Mouse (Mus musculus): ENCODE results near the gene Smim20. TPM values are rescaled to one million over a fixed set of nuclear protein-coding genes. Genes with fewer than 3 reads are reported as not detected.

Smim20 gene
- total RNA-seq, 2 experiments from 2014 or later, result 1.3 to 16.4 TPM

- no peak for ATAC-seq (replicated peaks; ENCODE audit: low FRiP score, poor library complexity, severe bottlenecking)
These were observed 2.8 kb upstream of the Smim20 start for GRCm38 (mm10) chr5:53264061-53264460.

GRCm38 (mm10) chr5:53265740-53266139 lies 1.1 kb upstream of the Smim20 start:
- ATAC-seq (replicated peaks; ENCODE audit: low FRiP score, poor library complexity, severe bottlenecking), result no peak

- ATAC-seq (replicated peaks; ENCODE audit: low FRiP score, poor library complexity, severe bottlenecking), result no peak
These were observed 702 bp upstream of the Smim20 start for GRCm38 (mm10) chr5:53266181-53266580.

- no peak for ATAC-seq (replicated peaks; ENCODE audit: low FRiP score, poor library complexity, severe bottlenecking)
These were observed 1.3 kb downstream of the Smim20 start for GRCm38 (mm10) chr5:53268095-53268692.

GRCm38 (mm10) chr5:53269799-53270198 lies 2.9 kb downstream of the Smim20 start:
- ATAC-seq (replicated peaks; ENCODE audit: low FRiP score, poor library complexity, severe bottlenecking), result no peak

GRCm38 (mm10) chr5:53270947-53271711 lies 4.2 kb downstream of the Smim20 start:
- no peak for ATAC-seq (replicated peaks; ENCODE audit: low FRiP score, poor library complexity, severe bottlenecking)

GRCm38 (mm10) chr5:53272626-53273025 lies 5.7 kb downstream of the Smim20 start:
- no peak for ATAC-seq (replicated peaks; ENCODE audit: low FRiP score, poor library complexity, severe bottlenecking)

GRCm38 (mm10) chr5:53273699-53274430 lies 7.0 kb downstream of the Smim20 start:
- no peak for ATAC-seq (replicated peaks; ENCODE audit: low FRiP score, poor library complexity, severe bottlenecking)

- no peak for ATAC-seq (replicated peaks; ENCODE audit: low FRiP score, poor library complexity, severe bottlenecking)
These were observed 8.0 kb downstream of the Smim20 start for GRCm38 (mm10) chr5:53274811-53275355.

GRCm38 (mm10) chr5:53275376-53275775 lies 8.5 kb downstream of the Smim20 start:
- no peak for ATAC-seq (replicated peaks; ENCODE audit: low FRiP score, poor library complexity, severe bottlenecking)

- ATAC-seq (replicated peaks; ENCODE audit: low FRiP score, poor library complexity, severe bottlenecking), result no peak
These were observed 9.7 kb downstream of the Smim20 start for GRCm38 (mm10) chr5:53276470-53277022.

- no peak for ATAC-seq (replicated peaks; ENCODE audit: low FRiP score, poor library complexity, severe bottlenecking)
These were observed 10.9 kb downstream of the Smim20 start for GRCm38 (mm10) chr5:53277716-53278263.

- ATAC-seq (replicated peaks; ENCODE audit: low FRiP score, poor library complexity, severe bottlenecking), result no peak
These were observed 12.4 kb downstream of the Smim20 start for GRCm38 (mm10) chr5:53279216-53279813.

GRCm38 (mm10) chr5:53282487-53282886 lies 15.6 kb downstream of the Smim20 start:
- ATAC-seq (replicated peaks; ENCODE audit: low FRiP score, poor library complexity, severe bottlenecking), result no peak

- no peak for ATAC-seq (replicated peaks; ENCODE audit: low FRiP score, poor library complexity, severe bottlenecking)
These were observed 19.5 kb downstream of the Smim20 start for GRCm38 (mm10) chr5:53286406-53286805.

GRCm38 (mm10) chr5:53289438-53289837 lies 22.6 kb downstream of the Smim20 start:
- no peak for ATAC-seq (replicated peaks; ENCODE audit: low FRiP score, poor library complexity, severe bottlenecking)

- no peak for ATAC-seq (replicated peaks; ENCODE audit: low FRiP score, poor library complexity, severe bottlenecking)
These were observed 27.7 kb downstream of the Smim20 start for GRCm38 (mm10) chr5:53294627-53295026.

GRCm38 (mm10) chr5:53296961-53297360 lies 30.1 kb downstream of the Smim20 start:
- no peak for ATAC-seq (replicated peaks; ENCODE audit: low FRiP score, poor library complexity, severe bottlenecking)

- no peak for ATAC-seq (replicated peaks; ENCODE audit: low FRiP score, poor library complexity, severe bottlenecking)
These were observed 34.6 kb downstream of the Smim20 start for GRCm38 (mm10) chr5:53301496-53301895.
